Mouse (Mus musculus) CD8-positive naive resting alpha-beta T cell, adult 2 months (primary cell): ENCODE results near the gene Abcd3.
A peak's percentile ranks its signal among the peaks of the same experiment; 100 is the strongest.

ENCODE experiments used
- DNase-seq, 2 experiments: peaks; one replicate each; pipeline ENCODE4 v3.0.0; 2022; ENCODE audit warnings: low read depth in 2 of 2, low spot score in 2 of 2

The Abcd3 gene

DNA sequence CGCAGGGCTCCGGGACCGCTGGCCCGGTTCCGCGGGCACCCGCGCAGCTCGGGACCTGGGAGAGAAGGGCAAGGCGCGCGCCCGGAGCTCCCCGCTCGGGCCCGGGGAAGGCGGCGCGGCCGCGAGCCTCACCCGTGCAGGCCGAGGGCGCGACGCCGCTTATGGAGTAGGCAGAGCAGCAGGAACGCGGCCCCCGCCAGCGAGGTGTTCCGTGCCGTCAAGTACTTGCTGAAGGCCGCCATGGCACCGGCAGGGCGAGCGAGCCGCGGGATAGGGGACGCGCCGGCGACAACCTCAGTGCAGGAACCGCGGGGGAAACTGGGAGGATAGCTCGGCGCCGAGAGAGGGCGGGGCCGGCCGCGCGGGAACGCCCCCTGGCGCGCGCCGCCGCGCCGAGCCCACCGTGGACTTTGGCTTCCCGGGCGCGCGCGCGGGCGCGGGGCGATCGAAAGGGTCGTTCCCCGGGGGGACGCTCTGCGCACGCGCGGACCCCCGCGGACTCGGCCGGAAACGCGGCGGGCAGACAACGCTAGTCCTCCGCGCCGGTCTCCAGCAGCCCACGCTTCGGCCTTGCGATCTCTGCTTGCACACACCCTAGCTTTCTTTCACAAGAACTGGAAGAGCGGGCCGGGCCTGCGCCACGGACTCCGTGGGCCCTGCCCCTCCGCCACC lies at the start of gene Abcd3:
Abcd3 (minus strand) TSS at position 426 of the 672 bp plus-strand sequence.
- DNase-seq, result peak; percentile 68 to 71

DNA sequence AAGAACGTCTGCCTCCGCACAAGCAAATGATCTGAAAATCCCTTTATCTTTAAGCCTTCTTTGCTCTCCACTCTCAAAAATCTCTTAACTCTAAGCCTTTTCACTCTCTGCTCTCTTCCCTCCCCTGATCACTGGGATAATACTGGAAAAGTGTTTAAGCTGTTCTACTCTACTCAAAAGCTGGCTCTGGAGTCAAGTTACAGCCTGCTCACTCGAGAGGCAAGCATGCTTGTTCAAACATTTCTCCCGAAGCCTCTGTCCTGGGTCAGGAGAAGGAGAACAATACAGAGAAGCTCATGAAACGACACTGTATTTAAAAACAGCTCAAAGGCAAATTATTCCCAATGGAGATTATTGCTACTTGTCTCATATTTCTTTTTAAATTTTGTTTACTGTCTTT lies 44.0 kb upstream of the Abcd3 start:
- no peak for DNase-seq

DNA sequence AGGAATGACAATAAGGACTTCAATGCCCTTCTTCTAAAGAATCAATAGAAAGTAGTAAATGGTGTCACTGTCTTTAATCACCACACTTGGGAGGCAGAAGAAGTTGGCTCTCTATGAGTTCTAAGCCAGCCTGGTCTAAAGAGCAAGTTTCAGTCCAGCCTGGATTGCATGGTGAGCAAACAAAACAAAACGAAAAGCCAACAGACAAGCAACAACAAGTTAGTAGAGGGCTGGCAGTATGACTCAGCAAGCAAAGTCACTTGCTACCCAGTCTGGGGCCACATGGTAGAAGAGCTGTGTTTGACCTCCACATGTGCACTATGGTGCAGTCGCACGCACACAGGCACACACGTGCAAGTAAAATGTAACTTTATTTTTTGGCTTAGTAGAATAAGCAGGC lies 41.0 kb upstream of the Abcd3 start:
- no peak for DNase-seq

DNA sequence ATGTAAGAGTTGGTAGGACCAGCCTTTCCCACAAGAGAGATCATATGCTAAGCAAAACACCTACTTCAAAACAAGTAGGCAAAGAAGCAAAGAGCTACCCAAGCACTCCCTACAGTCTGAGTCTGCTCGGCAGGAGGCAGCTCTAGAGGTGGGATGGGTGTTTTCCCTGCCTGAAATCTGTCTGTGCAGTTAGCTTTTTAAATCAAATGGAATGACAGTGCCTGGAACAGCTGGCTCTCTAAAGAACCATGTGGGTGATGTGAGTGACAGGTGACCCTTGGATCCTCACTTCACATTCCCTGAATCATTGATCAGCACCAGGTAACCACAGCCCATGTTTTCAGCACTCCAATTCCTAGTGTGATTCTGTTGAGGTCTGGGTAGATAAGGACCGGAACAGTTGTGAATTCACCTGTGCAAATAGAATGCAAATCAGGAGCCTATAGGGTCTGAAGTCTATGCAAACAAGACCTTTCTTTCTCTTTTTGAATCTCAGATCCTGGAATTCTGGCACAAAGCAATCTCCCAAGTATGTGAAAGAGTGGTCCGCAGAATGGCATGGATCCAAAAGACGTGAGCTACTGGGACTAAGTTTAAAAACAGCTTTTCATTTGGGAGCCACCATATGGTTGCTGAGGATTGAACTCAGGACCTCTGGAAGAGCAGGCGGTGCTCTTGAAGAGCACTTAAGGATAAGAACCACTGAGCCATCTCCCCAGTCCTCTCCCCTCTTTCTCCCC lies 38.8 kb upstream of the Abcd3 start:
- DNase-seq, result no peak

DNA sequence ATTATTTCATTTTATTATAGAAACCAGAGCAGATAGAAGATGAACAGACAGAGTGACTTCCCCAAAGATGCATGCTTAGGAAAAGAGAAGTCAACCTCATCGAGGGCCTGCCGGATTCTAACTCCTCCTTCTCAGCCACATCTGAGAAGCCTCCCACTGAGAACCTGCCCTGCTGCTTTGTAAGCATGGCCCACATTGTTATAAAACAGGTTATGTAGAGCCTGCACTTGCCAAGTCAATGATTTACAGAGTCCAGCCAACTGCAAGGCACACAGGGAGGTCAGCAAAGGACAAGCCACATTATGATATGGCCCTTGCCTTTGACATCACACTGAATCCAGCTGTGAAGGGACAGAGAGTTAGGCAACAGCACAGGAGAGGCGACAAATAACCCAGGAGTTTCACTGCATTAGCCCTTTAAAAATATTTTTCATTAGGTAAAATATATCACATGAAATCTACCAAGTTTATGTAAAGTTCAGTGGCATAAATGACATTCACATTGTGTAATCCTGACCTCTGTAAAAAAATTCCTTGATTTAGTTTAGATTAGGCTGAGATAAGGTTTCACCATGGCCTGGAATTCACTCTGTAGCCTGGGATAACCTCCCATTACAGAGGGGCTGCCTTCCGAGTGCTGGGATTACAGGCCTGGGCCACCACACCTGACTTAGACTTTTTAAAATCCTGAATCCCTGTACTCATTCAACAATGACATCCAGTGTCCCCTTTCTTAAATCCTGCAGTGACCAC lies 37.1 kb upstream of the Abcd3 start:
- no peak for DNase-seq

GRCm38 (mm10) chr3:121851006-121851405 lies 35.9 kb upstream of the Abcd3 start:
- DNase-seq, result no peak

DNA sequence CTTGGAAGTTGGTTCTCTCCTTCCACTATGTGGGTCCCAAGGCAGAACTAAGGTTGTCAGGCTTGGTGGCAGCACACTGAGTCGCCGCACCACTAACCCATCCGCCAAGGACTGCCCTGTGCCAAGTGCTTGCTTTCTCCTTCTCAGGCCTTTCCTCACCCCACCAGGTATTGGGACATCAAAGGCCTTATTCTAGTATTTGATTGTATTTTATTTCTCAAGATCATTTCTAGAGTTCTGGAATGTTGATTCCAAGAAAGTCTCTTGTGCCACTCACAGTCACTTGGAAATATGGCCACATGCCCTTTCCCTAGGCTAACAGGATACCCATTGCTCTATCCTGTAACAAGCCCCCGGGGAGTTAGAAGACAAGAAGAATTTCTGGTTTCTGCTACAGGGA lies 35.3 kb upstream of the Abcd3 start:
- no peak for DNase-seq

DNA sequence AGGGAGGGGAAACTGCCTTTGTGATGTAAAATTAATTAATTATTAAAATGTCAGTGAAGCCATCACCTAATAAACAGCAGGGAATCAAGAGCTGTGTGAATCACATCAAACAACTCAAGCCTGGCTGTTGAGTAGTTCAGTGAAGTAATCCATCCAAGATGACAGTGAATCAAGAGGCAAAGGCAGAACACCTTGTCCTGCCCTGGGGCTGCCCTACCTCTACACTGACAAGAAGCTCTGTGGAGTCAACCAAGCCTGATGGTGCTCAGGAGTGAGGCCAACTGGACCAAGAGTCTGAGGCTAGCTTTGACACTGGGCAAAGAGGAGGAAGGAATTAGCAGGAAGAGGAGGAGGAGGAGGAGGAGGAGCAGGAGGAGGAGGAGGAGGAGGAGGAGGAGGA lies 32.2 kb upstream of the Abcd3 start:
- DNase-seq, result no peak

GRCm38 (mm10) chr3:121844658-121845057 lies 29.6 kb upstream of the Abcd3 start:
- no peak for DNase-seq

DNA sequence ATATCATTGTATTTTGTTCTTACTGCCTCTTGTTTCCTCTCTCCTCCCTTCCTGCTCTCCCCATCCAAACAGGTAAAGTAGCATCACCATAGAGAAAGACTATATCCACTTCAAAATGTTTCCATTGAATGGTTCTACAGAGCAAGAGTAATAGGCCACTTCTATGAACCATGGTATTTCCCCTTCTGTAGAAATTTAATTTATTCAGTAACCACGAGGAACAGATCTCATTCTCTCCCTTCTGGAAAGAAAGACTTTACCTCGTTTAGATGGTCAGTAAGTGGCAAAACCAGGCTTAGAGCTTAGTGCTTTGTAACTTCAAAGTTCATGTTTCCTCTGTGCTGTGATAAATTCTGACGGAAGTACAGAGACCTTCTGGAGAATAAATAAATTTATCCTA lies 28.9 kb upstream of the Abcd3 start:
- no peak for DNase-seq

- no peak for DNase-seq
Measured at GRCm38 (mm10) chr3:121843254-121843653, 28.2 kb upstream of the Abcd3 start.

DNA sequence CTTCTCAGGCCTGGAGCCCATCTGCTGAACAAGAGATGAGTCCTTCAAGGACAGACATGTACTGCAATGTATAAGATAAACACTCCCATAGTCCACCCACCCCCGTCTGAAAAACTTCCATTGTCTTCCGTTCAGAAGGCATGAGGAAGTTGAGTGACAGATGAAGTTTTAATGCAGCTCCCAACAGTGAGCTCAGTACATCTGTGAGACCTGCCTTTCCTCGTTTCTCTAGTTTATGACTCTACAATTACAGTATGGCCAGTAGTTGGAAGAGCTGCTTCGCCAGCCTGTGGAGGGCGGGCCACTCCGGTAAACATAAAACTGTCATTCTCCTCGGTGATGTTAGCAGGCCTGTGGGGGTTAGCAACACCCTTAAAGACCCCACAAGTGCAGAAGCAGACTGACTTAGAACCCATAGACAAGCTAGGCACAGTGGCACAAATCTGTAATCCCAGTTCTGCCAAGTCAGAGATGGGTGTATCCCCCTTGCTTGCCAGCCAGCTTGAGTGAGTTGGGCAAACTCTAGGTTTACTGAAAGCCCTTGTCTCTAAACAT lies 27.3 kb upstream of the Abcd3 start:
- no peak for DNase-seq

GRCm38 (mm10) chr3:121841412-121842014 lies 26.4 kb upstream of the Abcd3 start:
- no peak for DNase-seq

- DNase-seq, result no peak
Measured at GRCm38 (mm10) chr3:121840351-121840750, 25.2 kb upstream of the Abcd3 start.

- DNase-seq, result no peak
Measured at GRCm38 (mm10) chr3:121834732-121835131, 19.6 kb upstream of the Abcd3 start.

GRCm38 (mm10) chr3:121834250-121834649 lies 19.1 kb upstream of the Abcd3 start:
- DNase-seq, result no peak

GRCm38 (mm10) chr3:121825092-121825491 lies 10.0 kb upstream of the Abcd3 start:
- no peak for DNase-seq

- no peak for DNase-seq
Measured at GRCm38 (mm10) chr3:121824319-121824718, 9.2 kb upstream of the Abcd3 start.

DNA sequence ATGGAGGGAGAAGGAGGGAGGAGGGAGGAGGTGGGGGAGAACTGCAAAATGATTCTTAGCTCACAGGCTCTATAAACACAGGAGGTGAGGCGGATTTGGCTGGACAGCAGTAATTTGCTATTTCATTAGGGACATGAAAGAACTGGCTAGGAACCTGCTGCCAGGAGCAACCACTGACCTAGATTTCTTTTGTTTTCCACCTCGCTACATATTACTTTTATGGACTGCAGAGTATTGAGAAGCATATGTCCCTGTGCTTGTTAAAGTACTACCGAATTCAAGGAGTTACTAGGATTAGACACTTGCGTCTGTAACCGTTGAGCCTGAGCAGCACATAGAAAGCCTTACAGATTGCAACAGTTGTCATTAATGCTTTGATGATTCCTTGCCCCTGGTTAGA lies 7.5 kb upstream of the Abcd3 start:
- no peak for DNase-seq

GRCm38 (mm10) chr3:121821559-121822143 lies 6.5 kb upstream of the Abcd3 start:
- DNase-seq, result no peak

- DNase-seq, result no peak
Measured at GRCm38 (mm10) chr3:121819693-121820200, 4.6 kb upstream of the Abcd3 start.
